Mouse (Mus musculus): ENCODE measurements around the gene Nhsl1.

- no peak for TF ChIP-seq POLR2A (IDR thresholded peaks at IDR 0.05; ENCODE audit: borderline replicate concordance, low read depth, low read length)
- TF ChIP-seq CTCF (IDR thresholded peaks at IDR 0.05; ENCODE audit: low read depth, low read length): no peak
Observed at GRCm38 (mm10) chr10:18526184-18526850, 207.5 kb downstream of the Nhsl1 start.
